Mouse (Mus musculus) common myeloid progenitor, adult 5-6 weeks (primary cell): ENCODE results near the gene Vmn1r104. TPM values are rescaled to one million over a fixed set of nuclear protein-coding genes. Genes with fewer than 3 reads are reported as not detected.
"Not testable (repeated sequence)": the region's sequence is repeated elsewhere in the genome, so short reads cannot be mapped to it uniquely, and the experiment has no call there.

Source experiments
- ATAC-seq: replicated peaks from 2 replicates; pipeline ENCODE4 v1.8.0; 2016; ENCODE audit warnings: low read depth, mild to moderate bottlenecking, moderate TSS enrichment, inconsistent platforms; ENCODE audit not compliant: poor library complexity, severe bottlenecking
- total RNA-seq: library from RNA; stranded (forward); fragments of 200-1000, 187-1606 nt; gene quantifications from 2 replicates; pipeline ENCODE4 v1.2.3, GENCODE M21; 2017

The Vmn1r104 gene
- total RNA-seq, result not detected in 2 replicates

GRCm38 (mm10) chr7:20533537-20533936, at the start of gene Vmn1r104:
Gene Vmn1r104 (plus strand): TSS chr7:20533837.
- not testable (repeated sequence) for ATAC-seq

GRCm38 (mm10) chr7:20510434-20510833, 23.2 kb upstream of the Vmn1r104 start, which contains the start of gene Vmn1r103:
Gene Vmn1r103 (minus strand): TSS chr7:20510534.
- not testable (repeated sequence) for ATAC-seq

- not testable (repeated sequence) for ATAC-seq
Observed at GRCm38 (mm10) chr7:20545657-20546056, 12.0 kb downstream of the Vmn1r104 start, which contains the start of gene Gm5726. Gene Gm5726 (minus strand): TSS chr7:20545757.

GRCm38 (mm10) chr7:20576141-20576540, 42.5 kb downstream of the Vmn1r104 start, which contains the start of gene Gm4141:
Gene Gm4141 (minus strand): TSS chr7:20576241.
- ATAC-seq, result not testable (repeated sequence)

Other genes starting within 250 kb of the Vmn1r104 start
- not detected in 2 replicates for gene Gm4133, start 199.8 kb upstream of the Vmn1r104 start, total RNA-seq
- gene Gm5728, start 158.4 kb upstream of the Vmn1r104 start, total RNA-seq, result not detected in 2 replicates
- not detected in 2 replicates for gene Vmn1r100, start 115.9 kb upstream of the Vmn1r104 start, total RNA-seq
- gene Vmn1r101, start 91.2 kb upstream of the Vmn1r104 start, total RNA-seq, result not detected in 2 replicates
- not detected in 2 replicates for gene Gm10670, start 58.9 kb upstream of the Vmn1r104 start, total RNA-seq
- gene Vmn1r103, start 23.3 kb upstream of the Vmn1r104 start, total RNA-seq, result not detected in 2 replicates
- gene Gm5726, start 11.9 kb downstream of the Vmn1r104 start, total RNA-seq, result not detected in 2 replicates
- not detected in 2 replicates for gene Gm4141, start 42.4 kb downstream of the Vmn1r104 start, total RNA-seq
- not detected in 2 replicates for gene Gm4513, start 65.2 kb downstream of the Vmn1r104 start, total RNA-seq
- gene Vmn1r107, start 135.1 kb downstream of the Vmn1r104 start, total RNA-seq, result not detected in 2 replicates
- not detected in 2 replicates for gene Vmn1r111, start 169.4 kb downstream of the Vmn1r104 start, total RNA-seq
- not detected in 2 replicates for gene Gm10668, start 196.8 kb downstream of the Vmn1r104 start, total RNA-seq
- gene Vmn1r112, start 237.3 kb downstream of the Vmn1r104 start, total RNA-seq, result not detected in 2 replicates